Mouse (Mus musculus) kidney, adult 2 months (tissue): Measurements from ENCODE around the gene Astn2. TPM values are rescaled to one million over a fixed set of nuclear protein-coding genes. Genes with fewer than 3 reads are reported as not detected.

ENCODE experiments used
- DNase-seq: peaks from one replicate; pipeline ENCODE4 v3.0.0; 2021
- H3K27ac ChIP-seq: fragments of 200-500 bp; 2 replicates; pipeline ENCODE4 v1.5.1; 2012; ENCODE audit warnings: low read depth, low read length, control low read depth, inconsistent platforms; ENCODE audit not compliant: insufficient read depth
- H3K27me3 ChIP-seq: fragments of 200-500 bp; replicated peaks from 2 replicates; pipeline ENCODE4 v1.6.1; 2012; ENCODE audit warnings: mild to moderate bottlenecking, moderate library complexity, low read length, inconsistent platforms; ENCODE audit not compliant: control insufficient read depth, insufficient read depth
- H3K36me3 ChIP-seq: fragments of 200-500 bp; 2 replicates; pipeline ENCODE4 v1.6.1; 2012; ENCODE audit warnings: mild to moderate bottlenecking, moderate library complexity, low read length, inconsistent platforms; ENCODE audit not compliant: control insufficient read depth, insufficient read depth
- H3K4me1 ChIP-seq: fragments of 200-500 bp; 2 replicates; pipeline ENCODE4 v1.6.1; 2011; ENCODE audit warnings: low read length; ENCODE audit not compliant: control insufficient read depth, insufficient read depth
- H3K4me3 ChIP-seq: fragments of 200-500 bp; 2 replicates; pipeline ENCODE4 v1.5.1; 2011; ENCODE audit warnings: mild to moderate bottlenecking, low read depth, low read length, control low read depth; ENCODE audit not compliant: insufficient read depth
- CTCF ChIP-seq: fragments of 200-500 bp; conservative IDR thresholded peaks from 2 replicates; pipeline ENCODE4 v1.5.1; 2011; ENCODE audit warnings: low read depth, mild to moderate bottlenecking, control low read depth, low read length, moderate library complexity, mixed read lengths; ENCODE audit not compliant: insufficient read depth, insufficient read length
- POLR2A ChIP-seq: fragments of 200-500 bp; IDR thresholded peaks from one replicate; pipeline ENCODE4 v1.6.1; 2011; ENCODE audit warnings: low read depth, low read length, control low read depth
- WGBS: fragments of 180-500 bp; shearing (Covaris S2); methylation state at CpG from one replicate; pipeline ENCODE4 v1.1.7; 2018; 5-methylcytosine and 5-hydroxymethylcytosine counted together
- polyA plus RNA-seq: library from polyadenylated mRNA; depleted of rRNA; stranded (reverse); fragments of >200 nt; gene quantifications from 2 replicates; pipeline ENCODE4 v1.2.3, GENCODE M21; 2012

Gene Astn2
- polyA plus RNA-seq, 1 experiment = 2.5 TPM

GRCm38 (mm10) chr4:65761658-65762057 lies 642.8 kb downstream of the Astn2 start:
- no peaks in the 10 kb centered on the region for H3K27me3 ChIP-seq
- DNase-seq = no peak
- no peak overlapping the region for H3K4me3 ChIP-seq
- no peaks in the 10 kb centered on the region for H3K36me3 ChIP-seq
- no peak overlapping the region for H3K27ac ChIP-seq
- TF ChIP-seq POLR2A (no peak), CTCF (no peak)
- WGBS = 79% methylated on average over 3 of the region's 3 CpGs
- no peaks in the 10 kb centered on the region for H3K4me1 ChIP-seq

GRCm38 (mm10) chr4:65758875-65759201 lies 645.6 kb downstream of the Astn2 start:
- Histone ChIP-seq H3K36me3 (no peaks in the 10 kb centered on the region), H3K27ac (no peak overlapping the region), H3K4me3 (no peak overlapping the region), H3K27me3 (no peaks in the 10 kb centered on the region), H3K4me1 (no peaks in the 10 kb centered on the region)
- TF ChIP-seq CTCF = no peak
- TF ChIP-seq POLR2A = no peak
- WGBS = 73% methylated on average over 1 of the region's 1 CpGs
- DNase-seq = no peak

- WGBS = 55% methylated on average over 5 of the region's 5 CpGs
- Histone ChIP-seq H3K27ac (no peak overlapping the region), H3K4me3 (no peak overlapping the region), H3K36me3 (no peaks in the 10 kb centered on the region), H3K27me3 (no peaks in the 10 kb centered on the region), H3K4me1 (no peaks in the 10 kb centered on the region)
- no peak for DNase-seq
- TF ChIP-seq POLR2A (no peak), CTCF (no peak)
Observed at GRCm38 (mm10) chr4:65758174-65758874, 646.1 kb downstream of the Astn2 start.

- TF ChIP-seq CTCF (no peak), POLR2A (no peak)
- WGBS = 81% methylated on average over 3 of the region's 3 CpGs
- DNase-seq = no peak
- Histone ChIP-seq H3K27ac (no peak overlapping the region), H3K4me3 (no peak overlapping the region), H3K27me3 (no peaks in the 10 kb centered on the region), H3K36me3 (no peaks in the 10 kb centered on the region), H3K4me1 (no peaks in the 10 kb centered on the region)
Observed at GRCm38 (mm10) chr4:65752941-65753340, 651.5 kb downstream of the Astn2 start.

GRCm38 (mm10) chr4:65744788-65745187 lies 659.6 kb downstream of the Astn2 start:
- H3K27me3 ChIP-seq = no peaks in the 10 kb centered on the region
- TF ChIP-seq CTCF (no peak), POLR2A (no peak)
- no peaks in the 10 kb centered on the region for H3K36me3 ChIP-seq
- H3K4me1 ChIP-seq = no peaks in the 10 kb centered on the region
- no peak overlapping the region for H3K27ac ChIP-seq
- DNase-seq = no peak
- H3K4me3 ChIP-seq = no peak overlapping the region

- no peak for DNase-seq
- Histone ChIP-seq H3K27ac (no peak overlapping the region), H3K27me3 (no peaks in the 10 kb centered on the region), H3K4me1 (no peaks in the 10 kb centered on the region), H3K36me3 (no peaks in the 10 kb centered on the region), H3K4me3 (no peak overlapping the region)
- TF ChIP-seq CTCF (no peak), POLR2A (no peak)
- WGBS = 55% methylated on average over 5 of the region's 5 CpGs
Observed at GRCm38 (mm10) chr4:65744088-65744610, 660.3 kb downstream of the Astn2 start.

GRCm38 (mm10) chr4:65743160-65743691 lies 661.2 kb downstream of the Astn2 start:
- Histone ChIP-seq H3K27me3 (no peaks in the 10 kb centered on the region), H3K27ac (no peak overlapping the region), H3K36me3 (no peaks in the 10 kb centered on the region), H3K4me3 (no peak overlapping the region), H3K4me1 (no peaks in the 10 kb centered on the region)
- DNase-seq = no peak
- no peak for TF ChIP-seq POLR2A
- TF ChIP-seq CTCF = no peak
